Mouse (Mus musculus): ENCODE results near the gene Igf2bp2. TPM values are rescaled to one million over a fixed set of nuclear protein-coding genes. Genes with fewer than 3 reads are reported as not detected.

The Igf2bp2 gene
- polyA plus RNA-seq (2012; ENCODE audit: insufficient read depth, insufficient read length, missing spikeins): 1.9 and 3.5 TPM in 2 replicates

- Histone ChIP-seq H3K4me1 (ENCODE audit: control insufficient read depth, insufficient read depth, insufficient read length, low read length) (no peaks in the 10 kb centered on the region), H3K27ac (replicated peaks; ENCODE audit: low read depth, low read length) (no peak within 1 kb of the TSS), H3K4me3 (ENCODE audit: insufficient read depth, low read depth, low read length) (peak within 1 kb of the TSS; percentile 90)
Observed at GRCm38 (mm10) chr16:22162512-22163455, at the start of gene Igf2bp2. Igf2bp2 (minus strand) TSS chr16:22163299.

DNA sequence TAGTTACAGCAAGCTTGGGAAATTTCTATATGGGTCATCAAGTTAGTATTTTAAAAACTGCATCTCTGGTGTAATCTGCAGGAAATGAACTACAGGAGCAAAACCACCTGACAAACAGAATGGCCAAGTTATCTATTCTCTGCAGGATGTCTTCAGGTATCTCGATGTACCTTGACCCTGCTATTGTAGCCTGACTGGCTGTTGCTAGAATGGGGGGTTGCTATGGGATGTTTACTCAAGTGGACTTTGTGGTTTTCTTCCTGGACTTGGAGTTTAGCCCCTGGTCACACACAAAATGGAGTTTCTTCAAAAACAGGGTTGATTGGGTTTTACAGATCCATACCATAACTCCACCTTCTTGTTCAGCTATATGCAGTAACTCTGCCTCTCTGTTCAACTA lies 40.4 kb upstream of the Igf2bp2 start:
- H3K4me3 ChIP-seq (ENCODE audit: insufficient read depth, low read depth, low read length): no peak overlapping the region
- no peak overlapping the region for H3K27ac ChIP-seq (replicated peaks; ENCODE audit: low read depth, low read length)
- no peaks in the 10 kb centered on the region for H3K4me1 ChIP-seq (ENCODE audit: control insufficient read depth, insufficient read depth, insufficient read length, low read length)

DNA sequence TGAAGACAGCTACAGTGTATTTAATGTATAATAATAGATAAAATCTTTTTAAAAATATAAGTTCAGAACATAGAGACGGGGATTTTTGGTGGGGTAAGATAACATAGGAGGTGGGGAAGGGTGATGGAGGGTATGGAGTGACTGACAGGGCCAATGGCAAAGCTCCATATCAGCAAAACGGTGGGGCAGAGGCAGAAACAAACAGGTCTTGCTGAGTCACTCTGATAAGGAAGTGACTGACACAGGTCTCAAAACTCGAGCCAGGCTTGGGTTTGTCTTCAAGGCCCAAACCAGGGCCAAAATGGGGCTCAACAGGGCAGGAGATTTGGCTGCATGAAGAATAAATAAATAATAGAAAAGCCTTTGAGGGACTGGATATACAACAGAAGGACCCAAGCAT lies 38.8 kb upstream of the Igf2bp2 start:
- H3K4me3 ChIP-seq (ENCODE audit: insufficient read depth, low read depth, low read length): no peak overlapping the region
- H3K4me1 ChIP-seq (ENCODE audit: control insufficient read depth, insufficient read depth, insufficient read length, low read length): no peaks in the 10 kb centered on the region
- H3K27ac ChIP-seq (replicated peaks; ENCODE audit: low read depth, low read length): no peak overlapping the region

DNA sequence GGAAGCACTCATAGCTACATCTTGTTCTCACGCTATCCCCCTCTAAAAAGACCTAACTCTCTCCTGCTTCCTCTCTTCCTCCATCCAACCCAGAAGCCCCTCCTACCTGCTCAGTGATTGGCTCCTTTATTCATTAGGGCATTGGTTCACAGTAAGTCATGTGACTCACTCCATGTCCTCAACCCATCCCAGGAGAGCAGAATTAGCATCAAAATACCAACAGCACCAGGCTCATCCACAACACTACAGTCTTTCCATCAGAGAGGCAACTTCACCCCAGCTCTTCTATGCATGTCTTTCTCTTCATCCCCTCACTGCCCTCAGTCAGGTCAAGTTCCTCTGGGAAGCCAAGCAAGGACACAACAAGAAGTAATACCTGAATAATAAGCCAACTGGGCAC lies 37.4 kb upstream of the Igf2bp2 start:
- H3K4me1 ChIP-seq (ENCODE audit: control insufficient read depth, insufficient read depth, insufficient read length, low read length): no peaks in the 10 kb centered on the region
- no peak overlapping the region for H3K4me3 ChIP-seq (ENCODE audit: insufficient read depth, low read depth, low read length)
- H3K27ac ChIP-seq (replicated peaks; ENCODE audit: low read depth, low read length): no peak overlapping the region

DNA sequence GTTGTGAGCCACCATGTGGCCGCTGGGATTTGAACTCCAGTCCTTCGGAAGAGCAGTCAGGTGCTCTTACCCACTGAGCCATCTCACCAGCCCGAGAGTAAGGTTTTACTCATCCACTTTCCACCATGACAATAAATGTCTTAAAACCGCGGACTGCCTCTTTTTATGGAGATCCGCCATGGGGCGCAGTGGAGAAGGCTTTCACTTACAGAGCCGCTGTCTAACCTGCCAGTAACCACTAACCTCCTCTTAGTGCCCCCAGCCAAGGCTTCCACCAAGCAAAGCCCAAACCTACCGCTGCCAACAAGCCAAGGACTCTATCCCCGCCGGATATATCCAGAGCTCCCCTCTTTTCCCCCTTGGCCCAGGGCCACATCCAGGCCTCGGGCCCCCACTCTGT lies 24.3 kb upstream of the Igf2bp2 start:
- Histone ChIP-seq H3K27ac (replicated peaks; ENCODE audit: low read depth, low read length) (no peak overlapping the region), H3K4me1 (ENCODE audit: control insufficient read depth, insufficient read depth, insufficient read length, low read length) (no peaks in the 10 kb centered on the region), H3K4me3 (ENCODE audit: insufficient read depth, low read depth, low read length) (no peak overlapping the region)

DNA sequence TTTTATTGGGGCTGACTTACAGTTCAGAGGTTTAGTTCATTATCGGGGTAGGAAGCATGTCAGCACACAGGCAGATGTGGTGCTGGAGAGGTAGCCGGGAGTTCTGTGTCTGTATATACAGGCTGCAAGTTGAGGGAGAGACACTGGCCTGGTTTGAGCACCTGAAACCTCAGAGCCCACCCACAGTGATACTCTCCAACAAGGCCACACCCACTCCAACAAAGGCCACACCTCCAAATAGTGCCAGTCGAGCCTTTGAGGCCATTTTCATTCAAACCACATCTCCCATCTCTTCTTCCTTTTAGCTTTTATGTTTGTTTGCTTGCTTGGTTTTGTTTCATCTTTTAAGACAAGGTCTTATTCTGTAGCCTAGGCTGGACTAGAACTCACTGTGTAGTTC lies 22.3 kb upstream of the Igf2bp2 start:
- no peaks in the 10 kb centered on the region for H3K4me1 ChIP-seq (ENCODE audit: control insufficient read depth, insufficient read depth, insufficient read length, low read length)
- H3K4me3 ChIP-seq (ENCODE audit: insufficient read depth, low read depth, low read length): no peak overlapping the region
- H3K27ac ChIP-seq (replicated peaks; ENCODE audit: low read depth, low read length): no peak overlapping the region

DNA sequence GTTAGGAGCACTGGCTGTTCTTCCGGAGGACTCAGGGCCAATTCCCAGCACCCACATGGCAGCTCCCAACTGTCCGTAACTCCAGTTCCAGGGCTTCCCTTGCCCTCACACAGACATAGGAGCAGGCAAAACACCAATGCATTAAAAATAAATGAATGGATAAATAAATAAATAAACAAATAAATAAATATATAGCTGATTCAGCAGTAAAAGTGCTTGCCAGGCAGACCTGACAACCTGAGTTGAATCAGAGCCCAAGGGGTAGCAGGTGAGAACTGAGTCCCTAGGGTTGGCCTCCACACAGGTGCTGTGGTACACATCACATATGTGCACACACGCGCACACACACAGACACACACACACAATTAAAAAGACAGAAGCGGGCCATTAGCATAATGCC lies 21.0 kb upstream of the Igf2bp2 start:
- H3K4me1 ChIP-seq (ENCODE audit: control insufficient read depth, insufficient read depth, insufficient read length, low read length): no peaks in the 10 kb centered on the region
- H3K27ac ChIP-seq (replicated peaks; ENCODE audit: low read depth, low read length): no peak overlapping the region
- H3K4me3 ChIP-seq (ENCODE audit: insufficient read depth, low read depth, low read length): no peak overlapping the region

- no peaks in the 10 kb centered on the region for H3K4me1 ChIP-seq (ENCODE audit: control insufficient read depth, insufficient read depth, insufficient read length, low read length)
- H3K4me3 ChIP-seq (ENCODE audit: insufficient read depth, low read depth, low read length): no peak overlapping the region
- no peak overlapping the region for H3K27ac ChIP-seq (replicated peaks; ENCODE audit: low read depth, low read length)
Observed at GRCm38 (mm10) chr16:22182286-22182685, 19.2 kb upstream of the Igf2bp2 start.

DNA sequence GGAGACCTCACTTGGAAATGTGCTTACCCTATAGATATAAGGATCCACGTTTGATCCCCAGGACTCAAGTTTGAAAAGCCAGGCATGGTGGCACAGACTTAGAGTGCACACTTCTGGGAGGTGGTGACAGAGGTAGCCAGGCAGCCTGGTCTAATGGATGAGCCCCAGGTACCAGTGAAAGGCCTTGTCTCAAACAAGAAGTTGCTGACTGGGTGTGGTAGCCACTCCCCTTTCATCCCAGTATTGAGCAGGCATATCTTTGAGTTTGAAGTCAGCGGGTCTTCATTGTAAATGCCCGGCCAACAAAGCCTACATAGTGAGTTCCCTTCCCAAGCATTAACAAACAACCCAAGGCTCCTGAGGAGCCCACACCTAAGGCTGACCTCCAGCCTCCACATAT lies 15.7 kb upstream of the Igf2bp2 start:
- no peaks in the 10 kb centered on the region for H3K4me1 ChIP-seq (ENCODE audit: control insufficient read depth, insufficient read depth, insufficient read length, low read length)
- no peak overlapping the region for H3K27ac ChIP-seq (replicated peaks; ENCODE audit: low read depth, low read length)
- H3K4me3 ChIP-seq (ENCODE audit: insufficient read depth, low read depth, low read length): no peak overlapping the region

GRCm38 (mm10) chr16:22177999-22178398 lies 14.9 kb upstream of the Igf2bp2 start:
- Histone ChIP-seq H3K4me3 (ENCODE audit: insufficient read depth, low read depth, low read length) (no peak overlapping the region), H3K27ac (replicated peaks; ENCODE audit: low read depth, low read length) (no peak overlapping the region), H3K4me1 (ENCODE audit: control insufficient read depth, insufficient read depth, insufficient read length, low read length) (no peaks in the 10 kb centered on the region)

DNA sequence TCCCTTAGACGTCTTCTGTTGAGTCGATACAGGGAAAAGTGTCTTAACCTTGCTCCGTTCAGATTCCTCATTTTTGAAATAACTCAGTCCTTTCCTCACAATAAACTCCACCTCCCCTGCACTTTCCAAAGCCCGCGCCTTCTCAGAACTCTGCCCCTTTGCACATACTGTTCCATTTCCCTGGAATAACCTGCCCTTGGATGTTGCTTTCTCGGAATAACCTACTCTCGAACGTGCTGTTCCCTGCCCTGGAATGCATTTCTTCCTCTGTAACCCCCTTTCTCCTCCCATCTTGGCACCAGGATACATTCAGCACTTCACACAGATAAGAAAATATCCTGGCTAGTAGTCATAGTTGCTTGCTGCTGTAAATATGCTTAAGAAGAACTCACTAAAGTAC lies 5.6 kb upstream of the Igf2bp2 start:
- Histone ChIP-seq H3K4me3 (ENCODE audit: insufficient read depth, low read depth, low read length) (no peak overlapping the region), H3K4me1 (ENCODE audit: control insufficient read depth, insufficient read depth, insufficient read length, low read length) (no peaks in the 10 kb centered on the region), H3K27ac (replicated peaks; ENCODE audit: low read depth, low read length) (no peak overlapping the region)

DNA sequence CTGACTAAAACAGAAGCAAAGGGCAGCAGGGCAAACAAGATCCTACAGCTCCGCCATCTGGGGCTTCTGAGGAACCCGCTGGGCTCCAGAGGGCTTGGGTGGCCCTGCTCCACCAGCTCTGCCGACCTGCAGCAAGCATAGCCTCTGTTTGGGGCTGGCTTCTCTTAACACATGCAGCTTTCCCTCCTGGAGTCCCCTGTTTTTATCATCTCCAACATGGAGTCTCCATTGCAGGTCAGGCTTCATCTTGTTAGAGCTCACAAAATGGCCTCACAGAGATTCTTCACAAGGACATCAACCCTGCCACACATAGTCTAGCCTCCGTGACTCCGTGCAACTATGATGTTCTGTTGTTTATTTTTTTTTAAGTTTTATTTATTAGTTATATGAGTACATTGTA lies 2.5 kb upstream of the Igf2bp2 start:
- H3K27ac ChIP-seq (replicated peaks; ENCODE audit: low read depth, low read length): no peak overlapping the region
- no peak overlapping the region for H3K4me3 ChIP-seq (ENCODE audit: insufficient read depth, low read depth, low read length)
- H3K4me1 ChIP-seq (ENCODE audit: control insufficient read depth, insufficient read depth, insufficient read length, low read length): no peaks in the 10 kb centered on the region

DNA sequence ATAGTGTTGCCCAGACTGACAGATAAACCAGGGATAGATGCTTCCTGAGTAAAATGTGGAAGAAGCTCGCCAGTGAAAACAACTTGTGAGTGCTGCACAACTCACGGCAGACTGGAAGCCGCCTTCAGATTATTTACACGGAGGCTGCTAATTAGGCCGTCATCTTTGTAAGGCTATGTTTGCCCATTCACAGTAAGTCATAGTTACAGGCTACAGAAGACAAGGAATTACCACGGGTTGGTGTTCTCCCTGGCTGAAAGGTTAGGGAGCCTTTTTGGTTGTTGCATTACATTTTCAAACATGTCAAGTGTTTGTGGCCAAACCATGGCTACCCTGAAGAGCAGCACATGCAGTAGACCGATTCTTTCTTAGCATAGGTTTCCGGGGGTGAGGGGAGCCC lies 1.3 kb upstream of the Igf2bp2 start:
- Histone ChIP-seq H3K4me1 (ENCODE audit: control insufficient read depth, insufficient read depth, insufficient read length, low read length) (no peaks in the 10 kb centered on the region), H3K27ac (replicated peaks; ENCODE audit: low read depth, low read length) (no peak overlapping the region)

GRCm38 (mm10) chr16:22163456-22163851 lies 355 bp upstream of the Igf2bp2 start:
- no peak overlapping the region for H3K27ac ChIP-seq (replicated peaks; ENCODE audit: low read depth, low read length)

More for the DNA sequence above, 1.3 kb upstream of the Igf2bp2 start:
- H3K4me3 ChIP-seq (ENCODE audit: insufficient read depth, low read depth, low read length): no peak overlapping the region

GRCm38 (mm10) chr16:22162066-22162511 lies 1.0 kb downstream of the Igf2bp2 start:
- H3K4me1 ChIP-seq (ENCODE audit: control insufficient read depth, insufficient read depth, insufficient read length, low read length): no peaks in the 10 kb centered on the region
- peak overlapping the region; percentile 90 for H3K4me3 ChIP-seq (ENCODE audit: insufficient read depth, low read depth, low read length)
- no peak overlapping the region for H3K27ac ChIP-seq (replicated peaks; ENCODE audit: low read depth, low read length)

More at GRCm38 (mm10) chr16:22163456-22163851, 355 bp upstream of the Igf2bp2 start:
- Histone ChIP-seq H3K4me1 (ENCODE audit: control insufficient read depth, insufficient read depth, insufficient read length, low read length) (no peaks in the 10 kb centered on the region), H3K4me3 (ENCODE audit: insufficient read depth, low read depth, low read length) (peak overlapping the region; percentile 90)

Data from brown adipose tissue, adult 24 weeks (tissue).